Mouse (Mus musculus): ENCODE results near the gene Meis3. TPM values are rescaled to one million over a fixed set of nuclear protein-coding genes. Genes with fewer than 3 reads are reported as not detected.

The Meis3 gene
- polyA plus RNA-seq, 1 experiment from 2014 or later = 17.7 TPM

DNA sequence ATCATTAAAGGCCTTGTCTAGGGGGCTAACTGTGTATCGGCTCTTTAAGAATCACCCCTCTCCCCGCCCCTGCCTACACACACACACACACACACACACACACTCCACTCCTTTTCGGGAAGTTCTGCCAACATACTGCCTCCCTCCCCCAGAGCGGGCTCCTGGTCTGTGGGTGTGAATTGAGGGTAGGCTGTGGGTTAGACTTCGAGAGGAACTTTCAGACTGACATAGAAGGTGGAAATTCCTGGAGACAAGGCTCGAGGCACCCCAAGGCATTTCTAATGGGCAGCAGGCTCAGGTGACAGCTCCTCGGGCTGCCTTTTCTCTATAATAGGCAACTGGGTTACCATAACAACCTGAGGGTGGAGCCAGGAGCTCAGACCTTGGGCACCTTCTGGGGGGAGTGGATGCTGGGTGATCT, 42.7 kb upstream of the Meis3 start:
- H3K9me3 ChIP-seq (ENCODE audit: control insufficient read depth, low read length) = no peaks in the 10 kb centered on the region
- H3K9ac ChIP-seq (ENCODE audit: low read depth, low read length) = no peak overlapping the region
- H3K4me3 ChIP-seq (ENCODE audit: low read depth, low read length) = no peak overlapping the region
- 9% methylated on average over 7 of the region's 7 CpGs for WGBS
- peaks cover 32% of the 10 kb centered on the region for H3K27me3 ChIP-seq (replicated peaks; ENCODE audit: control insufficient read depth, insufficient read depth, low read length)
- 0 out of 2 replicates have a peak, but pooled peaks cover 7% of the 10 kb centered on the region for H3K4me1 ChIP-seq (replicated peaks; ENCODE audit: control insufficient read depth, insufficient read depth, low read length)
- H3K27ac ChIP-seq (ENCODE audit: low read depth, low read length) = no peak overlapping the region
- no peaks in the 10 kb centered on the region for H3K36me3 ChIP-seq (ENCODE audit: control insufficient read depth, insufficient read depth, low read length)
- ATAC-seq (replicated peaks; ENCODE audit: low FRiP score) = no peak
- no peak overlapping the region for H3K4me2 ChIP-seq
- DNase-seq (ENCODE audit: low spot score) = no peak

DNA sequence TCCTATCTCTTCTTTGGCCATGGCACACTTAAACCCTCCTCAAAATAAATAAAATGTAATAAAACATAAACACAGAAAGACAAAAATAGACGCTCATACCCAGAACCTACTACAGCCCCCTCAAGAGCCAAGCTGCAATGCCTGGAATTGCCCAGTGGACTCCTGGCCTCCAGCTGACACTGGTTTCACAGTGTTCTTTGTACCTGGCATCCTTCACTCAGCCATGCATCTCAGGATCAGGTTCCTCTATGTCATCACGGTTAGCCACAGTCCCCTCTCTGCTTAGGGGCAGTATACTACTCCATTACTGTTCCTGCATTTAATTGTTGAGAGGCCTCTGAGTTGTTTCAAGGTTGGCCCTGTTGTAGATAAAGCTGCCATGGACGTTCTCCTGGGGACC, 42.0 kb upstream of the Meis3 start:
- DNase-seq (ENCODE audit: low spot score) (no peak), ATAC-seq (replicated peaks; ENCODE audit: low FRiP score) (no peak)
- Histone ChIP-seq H3K4me1 (replicated peaks; ENCODE audit: control insufficient read depth, insufficient read depth, low read length) (0 out of 2 replicates have a peak, but pooled peaks cover 7% of the 10 kb centered on the region), H3K4me2 (no peak overlapping the region), H3K36me3 (ENCODE audit: control insufficient read depth, insufficient read depth, low read length) (no peaks in the 10 kb centered on the region), H3K27me3 (replicated peaks; ENCODE audit: control insufficient read depth, insufficient read depth, low read length) (peaks cover 32% of the 10 kb centered on the region), H3K9ac (ENCODE audit: low read depth, low read length) (no peak overlapping the region), H3K4me3 (ENCODE audit: low read depth, low read length) (no peak overlapping the region), H3K27ac (ENCODE audit: low read depth, low read length) (no peak overlapping the region), H3K9me3 (ENCODE audit: control insufficient read depth, low read length) (no peaks in the 10 kb centered on the region)
- 63% methylated on average over 3 of the region's 3 CpGs for WGBS

GRCm38 (mm10) chr7:16133691-16134090, 41.2 kb upstream of the Meis3 start:
- 89% methylated on average over 9 of the region's 9 CpGs for WGBS
- no peak for ATAC-seq (replicated peaks; ENCODE audit: low FRiP score)

DNA sequence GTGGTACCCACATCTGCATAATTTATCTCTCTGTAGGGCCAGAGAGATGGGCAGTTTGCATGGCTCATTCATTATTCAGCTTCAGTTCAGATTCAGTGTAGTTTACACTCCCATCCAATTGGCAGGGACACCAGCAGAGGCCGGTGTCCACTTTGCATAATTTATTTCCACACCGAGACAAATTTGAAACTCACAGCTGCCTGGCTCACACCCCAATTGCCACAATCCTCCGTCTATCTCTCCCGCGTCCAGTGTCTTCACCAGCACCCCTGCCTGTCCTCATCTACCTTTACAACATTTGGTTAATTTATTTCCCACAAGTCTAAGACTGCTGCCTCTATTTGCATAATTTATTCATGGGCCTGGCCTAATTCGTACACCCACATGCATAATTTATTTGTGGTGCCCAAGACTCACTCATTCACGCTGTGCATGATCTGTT, 39.9 kb upstream of the Meis3 start:
- Histone ChIP-seq H3K27me3 (replicated peaks; ENCODE audit: control insufficient read depth, insufficient read depth, low read length) (peaks cover 28% of the 10 kb centered on the region), H3K36me3 (ENCODE audit: control insufficient read depth, insufficient read depth, low read length) (no peaks in the 10 kb centered on the region), H3K9me3 (ENCODE audit: control insufficient read depth, low read length) (no peaks in the 10 kb centered on the region), H3K4me2 (no peak overlapping the region), H3K4me3 (ENCODE audit: low read depth, low read length) (no peak overlapping the region), H3K9ac (ENCODE audit: low read depth, low read length) (no peak overlapping the region), H3K27ac (ENCODE audit: low read depth, low read length) (no peak overlapping the region), H3K4me1 (replicated peaks; ENCODE audit: control insufficient read depth, insufficient read depth, low read length) (0 out of 2 replicates have a peak, but pooled peaks cover 3% of the 10 kb centered on the region)
- WGBS = 63% methylated on average over 7 of the region's 7 CpGs
- DNase-seq (ENCODE audit: low spot score) (no peak), ATAC-seq (replicated peaks; ENCODE audit: low FRiP score) (no peak)

More at GRCm38 (mm10) chr7:16133691-16134090, 41.2 kb upstream of the Meis3 start:
- Histone ChIP-seq H3K4me3 (ENCODE audit: low read depth, low read length) (no peak overlapping the region), H3K36me3 (ENCODE audit: control insufficient read depth, insufficient read depth, low read length) (no peaks in the 10 kb centered on the region), H3K4me1 (replicated peaks; ENCODE audit: control insufficient read depth, insufficient read depth, low read length) (0 out of 2 replicates have a peak, but pooled peaks cover 7% of the 10 kb centered on the region), H3K27ac (ENCODE audit: low read depth, low read length) (no peak overlapping the region), H3K4me2 (no peak overlapping the region), H3K9me3 (ENCODE audit: control insufficient read depth, low read length) (no peaks in the 10 kb centered on the region), H3K27me3 (replicated peaks; ENCODE audit: control insufficient read depth, insufficient read depth, low read length) (peaks cover 32% of the 10 kb centered on the region), H3K9ac (ENCODE audit: low read depth, low read length) (no peak overlapping the region)
- no peak for DNase-seq (ENCODE audit: low spot score)

DNA sequence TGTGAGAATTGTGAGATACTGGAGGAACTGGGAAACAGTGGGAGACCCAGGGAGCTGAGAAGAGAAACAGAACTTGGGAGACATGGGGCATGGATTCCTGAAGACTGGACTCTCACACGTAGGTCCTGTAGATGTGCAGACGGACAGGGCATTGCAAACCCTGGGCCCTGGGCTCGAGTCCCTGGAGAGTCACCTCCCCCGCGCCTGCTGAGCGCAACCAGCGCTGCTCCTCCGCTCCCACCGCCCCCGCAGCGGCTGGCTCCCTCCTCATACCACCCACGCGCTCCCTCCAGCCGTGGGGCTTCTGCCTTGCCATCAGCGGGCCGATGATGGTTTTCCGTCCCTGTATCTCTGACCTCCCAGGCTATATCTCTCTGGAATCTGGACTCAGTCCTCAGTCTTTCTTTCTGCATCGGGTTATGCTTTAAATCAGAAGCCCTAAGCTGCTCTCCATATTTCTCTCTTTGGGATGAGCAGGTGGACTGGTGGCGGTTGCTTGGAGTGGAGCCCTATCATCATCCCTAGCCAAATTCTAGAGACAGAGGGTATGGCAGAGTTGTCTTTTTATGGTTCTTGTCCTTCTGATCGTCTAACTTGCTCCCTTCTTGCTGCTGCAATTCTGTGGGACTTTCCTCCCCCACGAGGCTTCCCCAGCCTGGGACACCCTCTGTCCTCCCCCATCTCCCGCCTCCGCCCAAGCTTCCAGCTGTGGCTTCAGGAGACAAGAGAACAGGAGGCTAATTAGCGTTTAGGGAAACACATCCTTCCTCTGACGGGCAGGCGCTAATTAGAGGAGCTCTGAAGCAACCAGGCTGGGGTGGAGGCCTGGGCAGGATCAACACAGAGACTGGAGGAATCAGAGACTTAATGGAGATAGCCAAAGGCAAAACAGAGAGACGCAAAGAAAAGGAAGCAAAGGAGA, 28.1 kb upstream of the Meis3 start:
- no peak overlapping the region for H3K4me3 ChIP-seq (ENCODE audit: low read depth, low read length)
- DNase-seq (ENCODE audit: low spot score) = no peak
- H3K4me1 ChIP-seq (replicated peaks; ENCODE audit: control insufficient read depth, insufficient read depth, low read length) = no peaks in the 10 kb centered on the region
- H3K36me3 ChIP-seq (ENCODE audit: control insufficient read depth, insufficient read depth, low read length) = no peaks in the 10 kb centered on the region
- H3K9ac ChIP-seq (ENCODE audit: low read depth, low read length) = no peak overlapping the region
- no peak overlapping the region for H3K4me2 ChIP-seq
- H3K27me3 ChIP-seq (replicated peaks; ENCODE audit: control insufficient read depth, insufficient read depth, low read length) = peaks cover 10% of the 10 kb centered on the region
- 32% methylated on average over 27 of the region's 27 CpGs for WGBS
- H3K9me3 ChIP-seq (ENCODE audit: control insufficient read depth, low read length) = no peaks in the 10 kb centered on the region
- ATAC-seq (replicated peaks; ENCODE audit: low FRiP score) = no peak
- no peak overlapping the region for H3K27ac ChIP-seq (ENCODE audit: low read depth, low read length)

DNA sequence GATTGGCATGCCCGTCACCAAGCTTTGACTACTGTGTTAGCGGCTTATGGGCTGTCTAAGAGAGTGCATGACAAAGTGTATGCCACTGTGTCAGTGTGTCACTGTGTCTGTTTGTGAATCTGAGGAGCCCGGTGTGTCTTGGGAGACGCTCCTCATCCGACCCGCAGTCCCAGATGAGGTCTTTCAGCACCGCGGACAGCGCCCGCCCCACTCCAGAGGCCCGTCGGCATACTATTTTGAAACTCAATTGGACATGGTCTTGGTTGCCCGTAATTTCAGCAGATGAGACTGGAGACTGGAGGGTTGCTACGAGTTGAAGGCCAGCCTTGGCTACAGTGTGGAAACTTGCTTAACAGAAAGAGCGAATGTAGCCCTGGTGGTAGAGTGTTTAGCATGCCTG, 27.2 kb upstream of the Meis3 start:
- 16% methylated on average over 15 of the region's 15 CpGs for WGBS
- H3K4me2 ChIP-seq = no peak overlapping the region
- DNase-seq (ENCODE audit: low spot score) (peak; percentile 75), ATAC-seq (replicated peaks; ENCODE audit: low FRiP score) (no peak)
- no peaks in the 10 kb centered on the region for H3K36me3 ChIP-seq (ENCODE audit: control insufficient read depth, insufficient read depth, low read length)
- H3K9me3 ChIP-seq (ENCODE audit: control insufficient read depth, low read length) = no peaks in the 10 kb centered on the region
- peaks cover 10% of the 10 kb centered on the region for H3K27me3 ChIP-seq (replicated peaks; ENCODE audit: control insufficient read depth, insufficient read depth, low read length)
- no peaks in the 10 kb centered on the region for H3K4me1 ChIP-seq (replicated peaks; ENCODE audit: control insufficient read depth, insufficient read depth, low read length)
- no peak overlapping the region for H3K4me3 ChIP-seq (ENCODE audit: low read depth, low read length)
- no peak overlapping the region for H3K9ac ChIP-seq (ENCODE audit: low read depth, low read length)
- no peak overlapping the region for H3K27ac ChIP-seq (ENCODE audit: low read depth, low read length)

DNA sequence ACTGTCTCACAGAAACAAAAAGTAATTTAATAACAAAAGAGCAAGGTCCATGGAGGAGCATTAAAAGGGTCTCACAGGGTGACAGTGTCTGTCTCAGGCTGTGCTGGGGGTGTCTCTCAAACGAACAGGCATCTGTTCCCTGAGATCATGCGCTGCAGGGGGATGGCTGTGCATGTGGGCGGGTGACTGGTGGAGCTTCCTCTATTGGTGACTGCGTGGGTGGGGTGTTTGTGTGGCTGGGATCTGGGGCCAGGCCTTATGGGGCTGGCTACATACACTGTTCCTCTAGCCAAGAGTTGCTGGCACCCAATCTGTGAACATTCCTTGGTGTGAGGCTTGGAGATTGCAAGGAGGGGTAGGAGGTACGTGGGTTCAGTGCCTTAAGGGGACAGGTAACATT, 25.6 kb upstream of the Meis3 start:
- H3K27me3 ChIP-seq (replicated peaks; ENCODE audit: control insufficient read depth, insufficient read depth, low read length) = peaks cover 10% of the 10 kb centered on the region
- no peak for ATAC-seq (replicated peaks; ENCODE audit: low FRiP score)

DNA sequence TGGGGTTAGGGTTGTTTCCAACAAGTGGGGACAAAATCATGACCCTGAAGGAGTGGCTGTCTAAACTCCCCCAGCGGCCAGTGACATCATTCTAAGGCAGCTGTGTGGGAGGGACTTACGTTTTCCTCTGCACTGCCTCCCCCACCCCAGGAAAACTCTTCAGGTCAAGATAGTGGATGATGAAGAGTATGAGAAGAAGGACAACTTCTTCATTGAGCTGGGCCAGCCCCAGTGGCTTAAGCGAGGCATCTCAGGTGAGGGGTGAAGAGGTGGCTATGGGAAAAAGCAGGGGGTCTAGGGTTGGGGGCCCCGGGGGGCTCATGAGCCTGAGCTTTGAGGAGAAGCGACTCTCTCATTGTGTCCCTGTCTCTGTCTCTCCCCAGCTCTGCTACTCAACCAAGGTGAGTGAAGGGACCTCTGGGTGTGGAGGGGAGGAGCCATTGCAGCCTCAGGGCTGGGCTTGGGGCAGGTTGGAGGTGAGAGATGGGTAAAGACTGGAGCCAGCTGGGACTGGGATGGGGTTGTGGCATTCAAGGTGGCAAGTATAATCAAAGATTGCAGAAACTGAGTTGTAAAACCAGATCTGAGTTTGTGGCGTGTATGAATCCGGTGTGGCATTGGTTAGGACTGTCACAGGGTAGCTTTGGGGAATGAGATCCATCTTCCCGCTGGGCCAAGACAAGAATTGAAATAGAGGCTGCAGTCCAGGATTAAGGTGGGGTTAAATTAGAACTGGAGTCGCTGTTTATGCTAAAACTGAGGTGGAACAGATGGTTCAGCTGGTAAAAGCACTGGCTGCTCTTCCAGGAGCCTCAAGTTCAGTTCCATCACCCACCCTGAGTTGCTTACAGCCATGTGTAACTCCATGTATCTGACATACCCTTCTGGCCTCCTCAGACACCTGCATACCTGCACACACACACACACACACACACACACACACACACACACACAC, 24.4 kb upstream of the Meis3 start:
- Histone ChIP-seq H3K27ac (ENCODE audit: low read depth, low read length) (no peak overlapping the region), H3K27me3 (replicated peaks; ENCODE audit: control insufficient read depth, insufficient read depth, low read length) (peaks cover 10% of the 10 kb centered on the region), H3K36me3 (ENCODE audit: control insufficient read depth, insufficient read depth, low read length) (no peaks in the 10 kb centered on the region), H3K9ac (ENCODE audit: low read depth, low read length) (no peak overlapping the region), H3K9me3 (ENCODE audit: control insufficient read depth, low read length) (no peaks in the 10 kb centered on the region), H3K4me3 (ENCODE audit: low read depth, low read length) (no peak overlapping the region), H3K4me1 (replicated peaks; ENCODE audit: control insufficient read depth, insufficient read depth, low read length) (no peaks in the 10 kb centered on the region), H3K4me2 (no peak overlapping the region)
- ATAC-seq (replicated peaks; ENCODE audit: low FRiP score) = no peak
- no peak for DNase-seq (ENCODE audit: low spot score)
- WGBS = 58% methylated on average over 9 of the region's 9 CpGs

More for the DNA sequence above, 25.6 kb upstream of the Meis3 start:
- no peaks in the 10 kb centered on the region for H3K36me3 ChIP-seq (ENCODE audit: control insufficient read depth, insufficient read depth, low read length)
- H3K9me3 ChIP-seq (ENCODE audit: control insufficient read depth, low read length) = no peaks in the 10 kb centered on the region
- no peak overlapping the region for H3K27ac ChIP-seq (ENCODE audit: low read depth, low read length)
- DNase-seq (ENCODE audit: low spot score) = no peak
- no peak overlapping the region for H3K9ac ChIP-seq (ENCODE audit: low read depth, low read length)
- WGBS = 53% methylated on average over 5 of the region's 5 CpGs
- H3K4me1 ChIP-seq (replicated peaks; ENCODE audit: control insufficient read depth, insufficient read depth, low read length) = no peaks in the 10 kb centered on the region
- no peak overlapping the region for H3K4me2 ChIP-seq
- H3K4me3 ChIP-seq (ENCODE audit: low read depth, low read length) = no peak overlapping the region

Data from liver, embryonic 11.5 days (tissue).